Mouse (Mus musculus): Measurements from ENCODE around the gene Smad9.
"Not testable (repeated sequence)": the region's sequence is repeated elsewhere in the genome, so short reads cannot be mapped to it uniquely, and the experiment has no call there.

The Smad9 gene

GRCm38 (mm10) chr3:54757446-54757845 is 2.1 kb downstream of the Smad9 start:
- no peak for DNase-seq (ENCODE audit: low spot score in 2 of 2)

- DNase-seq (ENCODE audit: low spot score in 2 of 2) = no peak
Measured at GRCm38 (mm10) chr3:54759211-54759610, 3.8 kb downstream of the Smad9 start.

GRCm38 (mm10) chr3:54760321-54761115 is 5.1 kb downstream of the Smad9 start:
- no peak for DNase-seq (ENCODE audit: low spot score in 2 of 2)

- DNase-seq (ENCODE audit: low spot score in 2 of 2) = no peak
Measured at GRCm38 (mm10) chr3:54761258-54761657, 5.9 kb downstream of the Smad9 start.

GRCm38 (mm10) chr3:54764418-54764817 is 9.0 kb downstream of the Smad9 start:
- peak; percentile 18 to 26 for DNase-seq (ENCODE audit: low spot score in 2 of 2)

- not testable (repeated sequence) for DNase-seq (ENCODE audit: low spot score in 2 of 2)
Measured at GRCm38 (mm10) chr3:54765521-54765920, 10.1 kb downstream of the Smad9 start.

GRCm38 (mm10) chr3:54766034-54766433 is 10.7 kb downstream of the Smad9 start:
- no peak for DNase-seq (ENCODE audit: low spot score in 2 of 2)

- DNase-seq (ENCODE audit: low spot score in 2 of 2) = no peak
Measured at GRCm38 (mm10) chr3:54766811-54767210, 11.4 kb downstream of the Smad9 start.

- no peak for DNase-seq (ENCODE audit: low spot score in 2 of 2)
Measured at GRCm38 (mm10) chr3:54768592-54768991, 13.2 kb downstream of the Smad9 start.

GRCm38 (mm10) chr3:54769349-54770275 is 14.2 kb downstream of the Smad9 start:
- DNase-seq (ENCODE audit: low spot score in 2 of 2) = no peak

- no peak for DNase-seq (ENCODE audit: low spot score in 2 of 2)
Measured at GRCm38 (mm10) chr3:54773613-54774012, 18.2 kb downstream of the Smad9 start.

- DNase-seq (ENCODE audit: low spot score in 2 of 2) = no peak
Measured at GRCm38 (mm10) chr3:54775989-54776631, 20.7 kb downstream of the Smad9 start.

GRCm38 (mm10) chr3:54790601-54791000 is 35.2 kb downstream of the Smad9 start:
- no peak for DNase-seq (ENCODE audit: low spot score in 2 of 2)

- no peak for DNase-seq (ENCODE audit: low spot score in 2 of 2)
Measured at GRCm38 (mm10) chr3:54791822-54792677, 36.7 kb downstream of the Smad9 start.

- DNase-seq (ENCODE audit: low spot score in 2 of 2) = no peak
Measured at GRCm38 (mm10) chr3:54793762-54794161, 38.4 kb downstream of the Smad9 start.

GRCm38 (mm10) chr3:54795379-54795778 is 40.0 kb downstream of the Smad9 start:
- no peak for DNase-seq (ENCODE audit: low spot score in 2 of 2)

- no peak for DNase-seq (ENCODE audit: low spot score in 2 of 2)
Measured at GRCm38 (mm10) chr3:54795806-54796205, 40.4 kb downstream of the Smad9 start.

- DNase-seq (ENCODE audit: low spot score in 2 of 2) = peak; percentile 21 to 47
Measured at GRCm38 (mm10) chr3:54797211-54797610, 41.8 kb downstream of the Smad9 start.

GRCm38 (mm10) chr3:54803713-54804112 is 48.3 kb downstream of the Smad9 start:
- DNase-seq (ENCODE audit: low spot score in 2 of 2) = no peak

- DNase-seq (ENCODE audit: low spot score in 2 of 2) = peak; percentile 27 to 52
Measured at GRCm38 (mm10) chr3:54807061-54807661, 51.8 kb downstream of the Smad9 start.
